Mouse (Mus musculus) forebrain, embryonic 10.5 days (tissue): ENCODE measurements around the gene Tap1. TPM values are rescaled to one million over a fixed set of nuclear protein-coding genes. Genes with fewer than 3 reads are reported as not detected.

Experiments used
- DNase-seq: peaks from one replicate; pipeline ENCODE4 v3.0.0-alpha.2; 2017; ENCODE audit warnings: low spot score; ENCODE audit errors: extremely low spot score
- H3K27ac ChIP-seq: fragments of 300-500 bp; sonication (generic); 2 replicates; pipeline ENCODE4 v1.5.1; 2016; ENCODE audit warnings: mild to moderate bottlenecking
- H3K27me3 ChIP-seq: fragments of 300-500 bp; sonication (generic); 2 replicates; pipeline ENCODE4 v1.6.1; 2016; ENCODE audit warnings: mild to moderate bottlenecking; ENCODE audit not compliant: poor library complexity, severe bottlenecking
- H3K36me3 ChIP-seq: fragments of 300-500 bp; sonication (generic); replicated peaks from 2 replicates; pipeline ENCODE4 v1.6.1; 2016; ENCODE audit warnings: mild to moderate bottlenecking, moderate library complexity
- H3K4me1 ChIP-seq: fragments of 300-500 bp; sonication (generic); 2 replicates; pipeline ENCODE4 v1.6.1; 2016
- H3K4me3 ChIP-seq: fragments of 300-500 bp; sonication (generic); 2 replicates; pipeline ENCODE4 v1.5.1; 2016; ENCODE audit warnings: mild to moderate bottlenecking, moderate library complexity
- H3K9me3 ChIP-seq: fragments of 300-500 bp; sonication (generic); 2 replicates; pipeline ENCODE4 v1.6.1; 2016; ENCODE audit warnings: mild to moderate bottlenecking, moderate library complexity
- WGBS: fragments of 180-500 bp; shearing (Covaris S2); methylation state at CpG from one replicate; pipeline ENCODE4 v1.1.7; 2016; 5-methylcytosine and 5-hydroxymethylcytosine counted together
- polyA plus RNA-seq: library from polyadenylated mRNA; unstranded; fragments of >200 nt; fragmentation: Nextera tagmentation; extraction: Ambion mirVana; gene quantifications from 2 replicates; pipeline ENCODE4 v1.2.1, GENCODE M21; 2016

The Tap1 gene
- polyA plus RNA-seq, 1 experiment from 2014 or later, result 1.4 TPM

GRCm38 (mm10) chr17:34200772-34201505 is 13.6 kb downstream of the Tap1 start:
- Histone ChIP-seq H3K27ac (no peak overlapping the region), H3K27me3 (peaks cover 92% of the 10 kb centered on the region), H3K4me3 (no peak overlapping the region), H3K9me3 (no peaks in the 10 kb centered on the region), H3K4me1 (peaks cover 36% of the 10 kb centered on the region), H3K36me3 (no peaks in the 10 kb centered on the region)
- DNase-seq, result no peak
- WGBS, result 88% methylated on average over 16 of the region's 16 CpGs

- Histone ChIP-seq H3K36me3 (no peaks in the 10 kb centered on the region), H3K9me3 (no peaks in the 10 kb centered on the region), H3K4me3 (no peak overlapping the region), H3K4me1 (peaks cover 33% of the 10 kb centered on the region), H3K27ac (no peak overlapping the region), H3K27me3 (peaks cover 92% of the 10 kb centered on the region)
- WGBS, result 67% methylated on average over 7 of the region's 7 CpGs
- DNase-seq, result no peak
Measured at GRCm38 (mm10) chr17:34201506-34202055, 14.2 kb downstream of the Tap1 start.

- Histone ChIP-seq H3K27ac (no peak overlapping the region), H3K36me3 (no peaks in the 10 kb centered on the region), H3K4me1 (peaks cover 20% of the 10 kb centered on the region), H3K9me3 (no peaks in the 10 kb centered on the region), H3K27me3 (peaks cover 89% of the 10 kb centered on the region), H3K4me3 (no peak overlapping the region)
- no peak for DNase-seq
- WGBS, result 84% methylated on average over 4 of the region's 4 CpGs
Measured at GRCm38 (mm10) chr17:34202760-34203442, 15.5 kb downstream of the Tap1 start.

- Histone ChIP-seq H3K27me3 (peaks cover 89% of the 10 kb centered on the region), H3K4me1 (peaks cover 14% of the 10 kb centered on the region), H3K4me3 (peak within 1 kb of the TSS; percentile 70), H3K27ac (peak within 1 kb of the TSS; percentile 56; the same call in 1 of the 2 replicates), H3K9me3 (no peaks in the 10 kb centered on the region), H3K36me3 (no peaks in the 10 kb centered on the region)
- DNase-seq, result no peak
- 64% methylated on average over 5 of the region's 5 CpGs for WGBS
Measured at GRCm38 (mm10) chr17:34203444-34203843, 16.1 kb downstream of the Tap1 start, which contains the start of gene Tap2. Gene Tap2 (plus strand): TSS chr17:34203527.

GRCm38 (mm10) chr17:34204303-34205010 is 17.1 kb downstream of the Tap1 start:
- peaks cover 87% of the 10 kb centered on the region for H3K27me3 ChIP-seq
- peak overlapping the region; percentile 56; the same call in 1 of the 2 replicates for H3K27ac ChIP-seq
- peak; percentile 77 for DNase-seq

GRCm38 (mm10) chr17:34205021-34205745 is 17.8 kb downstream of the Tap1 start:
- Histone ChIP-seq H3K27ac (0 out of 2 replicates have a peak overlapping the region, but pooled peaks have one; percentile 56), H3K4me1 (peaks cover 13% of the 10 kb centered on the region), H3K36me3 (no peaks in the 10 kb centered on the region), H3K4me3 (peak overlapping the region; percentile 70), H3K9me3 (peaks cover 4% of the 10 kb centered on the region; the same call in 1 of the 2 replicates), H3K27me3 (peaks cover 81% of the 10 kb centered on the region)
- WGBS, result 11% methylated on average over 18 of the region's 18 CpGs
- DNase-seq, result no peak

More at GRCm38 (mm10) chr17:34204303-34205010, 17.1 kb downstream of the Tap1 start:
- Histone ChIP-seq H3K36me3 (no peaks in the 10 kb centered on the region), H3K4me3 (peak overlapping the region; percentile 70), H3K9me3 (no peaks in the 10 kb centered on the region), H3K4me1 (peaks cover 13% of the 10 kb centered on the region)
- WGBS, result 1% methylated on average over 44 of the region's 44 CpGs

- peaks cover 4% of the 10 kb centered on the region; the same call in 1 of the 2 replicates for H3K9me3 ChIP-seq
- no peaks in the 10 kb centered on the region for H3K36me3 ChIP-seq
- H3K4me3 ChIP-seq, result peak overlapping the region; percentile 70
- no peak overlapping the region for H3K27ac ChIP-seq
- H3K4me1 ChIP-seq, result peaks cover 13% of the 10 kb centered on the region
- peaks cover 81% of the 10 kb centered on the region for H3K27me3 ChIP-seq
- DNase-seq, result no peak
- 18% methylated on average over 9 of the region's 9 CpGs for WGBS
Measured at GRCm38 (mm10) chr17:34205746-34206176, 18.4 kb downstream of the Tap1 start.

GRCm38 (mm10) chr17:34206731-34207130 is 19.4 kb downstream of the Tap1 start:
- Histone ChIP-seq H3K36me3 (no peaks in the 10 kb centered on the region), H3K27me3 (peaks cover 81% of the 10 kb centered on the region), H3K4me3 (no peak overlapping the region), H3K9me3 (peaks cover 4% of the 10 kb centered on the region; the same call in 1 of the 2 replicates), H3K4me1 (peaks cover 16% of the 10 kb centered on the region), H3K27ac (no peak overlapping the region)
- no peak for DNase-seq
- WGBS, result 91% methylated on average over 5 of the region's 5 CpGs

- Histone ChIP-seq H3K9me3 (peaks cover 4% of the 10 kb centered on the region; the same call in 1 of the 2 replicates), H3K27me3 (peaks cover 86% of the 10 kb centered on the region)
- WGBS, result 66% methylated on average over 3 of the region's 3 CpGs
Measured at GRCm38 (mm10) chr17:34207456-34207855, 20.1 kb downstream of the Tap1 start.

GRCm38 (mm10) chr17:34207866-34208265 is 20.5 kb downstream of the Tap1 start:
- H3K4me1 ChIP-seq, result peaks cover 20% of the 10 kb centered on the region
- no peak overlapping the region for H3K27ac ChIP-seq
- no peak overlapping the region for H3K4me3 ChIP-seq
- no peaks in the 10 kb centered on the region for H3K36me3 ChIP-seq
- peaks cover 86% of the 10 kb centered on the region for H3K27me3 ChIP-seq
- WGBS, result 95% methylated on average over 9 of the region's 9 CpGs
- DNase-seq, result no peak
- H3K9me3 ChIP-seq, result peaks cover 4% of the 10 kb centered on the region; the same call in 1 of the 2 replicates

More at GRCm38 (mm10) chr17:34207456-34207855, 20.1 kb downstream of the Tap1 start:
- Histone ChIP-seq H3K36me3 (no peaks in the 10 kb centered on the region), H3K27ac (no peak overlapping the region), H3K4me1 (peaks cover 20% of the 10 kb centered on the region), H3K4me3 (no peak overlapping the region)
- no peak for DNase-seq

- no peak for DNase-seq
- H3K27ac ChIP-seq, result no peak overlapping the region
- no peak overlapping the region for H3K4me3 ChIP-seq
- peaks cover 20% of the 10 kb centered on the region for H3K4me1 ChIP-seq
- WGBS, result 18% methylated on average over 10 of the region's 10 CpGs
- H3K27me3 ChIP-seq, result peaks cover 86% of the 10 kb centered on the region
- H3K9me3 ChIP-seq, result peaks cover 4% of the 10 kb centered on the region; the same call in 1 of the 2 replicates
- no peaks in the 10 kb centered on the region for H3K36me3 ChIP-seq
Measured at GRCm38 (mm10) chr17:34208421-34208820, 21.1 kb downstream of the Tap1 start.
